Mouse (Mus musculus): ENCODE measurements around the gene Ppp6r1. TPM values are rescaled to one million over a fixed set of nuclear protein-coding genes. Genes with fewer than 3 reads are reported as not detected.
A peak's percentile ranks its signal among the peaks of the same experiment; 100 is the strongest.

The Ppp6r1 gene
- total RNA-seq, 2 experiments from 2014 or later: 74.0 to 83.3 TPM

DNA sequence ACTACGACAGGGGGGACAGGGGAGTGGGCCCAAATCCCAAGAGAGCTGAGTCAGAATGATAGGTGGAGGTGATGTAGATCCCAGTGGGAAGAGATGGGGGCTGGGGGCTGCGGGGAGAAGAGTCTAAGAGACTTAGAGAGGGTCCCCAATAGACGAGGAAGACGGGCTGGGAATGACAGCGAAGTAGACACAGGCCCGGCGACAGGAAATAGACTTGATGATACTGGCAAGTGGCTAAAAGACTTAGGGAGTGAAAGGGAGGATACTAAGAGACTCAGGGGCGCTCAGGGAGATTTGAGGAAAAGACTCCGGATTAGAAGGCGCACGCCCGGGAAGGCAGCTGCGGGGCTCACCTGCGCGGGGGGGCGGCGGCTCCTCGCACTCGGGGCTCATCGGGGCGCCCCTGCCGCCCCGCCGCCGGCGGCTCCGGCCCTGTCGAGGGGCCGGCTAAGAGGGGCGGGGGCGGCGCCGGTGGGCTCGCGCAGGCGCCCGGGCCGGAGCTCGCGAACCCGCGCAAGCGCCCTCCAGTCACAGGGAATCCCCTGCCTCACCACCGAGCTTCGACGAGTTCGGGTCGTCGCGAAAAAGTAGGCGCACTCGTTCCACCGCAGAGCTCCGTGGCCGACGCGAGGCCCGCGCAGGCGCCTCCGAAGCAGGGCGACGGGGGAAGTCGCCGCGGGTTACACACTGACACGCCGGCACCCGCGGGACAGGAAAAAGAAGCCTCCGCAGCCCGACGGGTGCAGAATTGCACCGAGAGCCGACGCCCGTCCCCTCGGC, 501 bp downstream of the Ppp6r1 start:
- no peak for DNase-seq

DNA sequence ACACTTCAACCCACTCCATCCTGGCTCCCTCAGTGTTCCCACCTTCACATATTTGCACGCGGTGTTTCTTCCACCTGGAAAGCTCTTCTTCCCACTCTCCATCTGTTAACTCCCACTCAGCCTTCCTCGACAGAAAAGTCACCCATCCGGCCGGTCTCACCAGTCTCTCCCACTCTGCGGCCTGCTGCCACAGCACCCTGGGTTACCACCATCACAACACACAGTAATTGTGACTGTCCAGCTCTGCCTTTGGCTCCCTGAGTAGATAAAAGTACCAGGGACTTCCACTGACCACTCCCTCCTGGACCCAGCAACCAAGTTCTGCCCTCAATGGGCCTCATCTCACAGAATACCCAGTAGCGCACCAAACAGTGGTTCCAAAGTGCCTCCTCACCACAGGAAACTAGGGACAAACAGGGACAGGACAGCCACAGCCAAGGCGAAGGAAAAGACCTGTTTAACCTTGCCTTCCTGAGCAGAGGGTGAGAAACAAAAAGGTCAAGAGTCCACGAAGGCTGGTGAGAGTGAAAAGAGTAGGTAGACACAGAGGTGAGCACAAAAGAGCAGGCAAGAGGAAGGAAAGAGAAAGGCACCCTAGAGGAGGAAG, 1.2 kb downstream of the Ppp6r1 start:
- DNase-seq: peak; percentile 27

DNA sequence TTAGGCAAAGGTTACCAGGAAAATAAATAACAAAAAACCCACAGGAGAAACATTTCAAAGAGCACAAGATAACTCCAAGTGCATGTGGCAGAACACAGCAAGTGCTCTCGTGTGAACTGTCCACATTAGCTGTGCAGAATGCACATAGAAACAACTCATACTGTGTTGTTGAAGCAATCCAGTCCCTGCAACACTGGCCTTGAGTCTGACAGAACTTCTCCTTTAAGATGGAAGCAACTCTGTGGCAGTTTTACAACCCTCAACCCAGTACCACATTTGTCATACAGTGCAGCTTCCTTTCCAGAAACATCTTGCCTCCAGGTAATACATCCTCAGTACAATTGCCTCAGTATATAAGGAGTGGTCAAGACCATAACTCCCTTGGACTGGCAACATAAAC, 2.0 kb downstream of the Ppp6r1 start:
- DNase-seq: no peak

DNA sequence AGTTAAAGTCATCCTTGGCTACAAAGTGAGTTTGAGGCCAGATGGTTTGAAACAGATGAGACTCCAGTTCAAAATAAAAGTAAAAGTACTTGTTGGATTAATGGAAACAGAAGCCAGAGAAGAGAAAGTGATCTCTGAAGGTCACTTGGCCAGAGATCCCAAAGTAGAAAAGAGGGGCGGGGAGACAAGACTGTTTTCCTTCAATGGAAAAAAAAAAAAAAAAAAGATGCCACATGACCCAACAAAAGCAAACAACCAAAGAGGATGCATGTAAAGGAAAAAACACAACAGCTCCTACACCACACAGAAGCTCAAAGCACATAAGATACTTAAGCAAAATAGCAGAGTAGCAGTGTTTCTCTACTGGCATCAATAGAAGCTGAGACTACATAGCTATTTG, 2.9 kb downstream of the Ppp6r1 start:
- no peak for DNase-seq

DNA sequence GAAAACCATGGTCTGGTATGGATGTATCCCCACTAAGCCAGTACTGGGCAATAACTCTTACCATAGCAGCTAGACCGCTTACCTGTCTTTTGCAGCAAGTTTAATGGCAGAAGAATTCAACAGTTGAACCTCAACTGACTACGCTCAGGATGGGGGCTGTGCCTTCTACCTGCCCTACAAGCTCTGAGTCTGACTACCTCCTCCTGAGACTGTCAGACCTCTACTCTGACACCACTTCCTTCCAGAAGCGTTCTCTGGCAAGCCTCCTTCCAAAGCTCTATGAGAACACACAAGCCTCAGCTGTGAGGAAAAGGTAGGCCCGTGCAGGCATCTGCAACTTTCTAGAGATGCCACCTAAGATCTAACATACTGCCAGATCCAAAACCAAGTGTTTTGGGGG, 3.4 kb downstream of the Ppp6r1 start:
- no peak for DNase-seq

DNA sequence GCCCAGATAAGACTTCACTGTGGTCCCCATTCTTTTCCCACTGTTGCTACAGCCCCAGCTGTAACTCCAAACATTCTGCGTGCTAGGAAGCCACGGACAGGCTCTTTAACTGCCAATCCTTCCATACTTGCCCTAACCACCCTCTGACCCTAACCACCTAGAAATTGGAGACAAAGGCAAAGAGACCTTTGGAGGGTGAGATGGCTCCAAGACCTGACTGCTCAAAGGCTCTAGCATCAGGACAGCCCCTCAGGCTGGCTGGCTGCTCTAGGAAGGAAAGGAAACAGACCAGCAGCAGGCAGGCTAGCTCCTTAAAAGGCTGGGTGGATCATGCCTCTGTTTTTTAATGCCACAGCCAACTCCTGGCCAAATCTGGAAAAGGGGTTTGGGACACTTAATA, 4.6 kb downstream of the Ppp6r1 start:
- DNase-seq: no peak

DNA sequence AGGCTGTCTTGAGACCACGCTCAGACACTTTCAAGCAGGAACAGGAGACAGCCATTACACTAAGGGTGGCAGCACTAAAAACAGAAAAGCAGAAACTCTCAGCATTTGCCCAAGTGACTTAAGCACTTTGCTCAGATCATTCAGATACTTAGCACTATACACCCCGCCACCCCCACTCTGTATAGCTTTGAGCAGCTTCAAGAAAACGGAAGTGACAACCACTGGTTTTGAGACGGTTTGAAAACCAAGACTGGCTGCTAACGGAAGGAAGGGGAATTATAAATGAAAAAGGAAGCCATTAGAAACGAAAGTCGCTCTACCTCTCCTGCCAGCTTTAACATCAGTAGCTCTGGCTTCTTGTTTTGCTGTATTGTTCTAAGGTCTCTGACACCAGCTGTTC, 5.0 kb downstream of the Ppp6r1 start:
- no peak for DNase-seq

DNA sequence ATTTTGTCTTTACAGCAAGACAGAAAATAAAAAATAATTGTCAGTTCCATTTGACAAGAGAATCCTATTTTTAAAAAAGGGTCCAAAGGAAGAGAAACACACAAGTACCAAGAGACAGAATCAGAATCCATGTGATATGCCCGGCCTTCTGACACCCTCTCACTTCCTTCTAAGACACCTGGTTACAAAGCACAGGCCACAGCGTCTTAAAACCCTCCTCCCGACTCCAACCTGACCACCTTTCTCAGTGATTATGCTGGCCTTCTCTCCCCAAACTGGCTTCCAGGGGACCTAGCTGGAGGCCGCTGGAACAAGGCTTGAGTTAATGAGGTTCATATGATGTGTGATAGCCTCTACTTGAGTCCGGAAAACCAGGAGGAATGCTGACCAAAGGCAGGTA, 5.5 kb downstream of the Ppp6r1 start:
- DNase-seq: no peak

DNA sequence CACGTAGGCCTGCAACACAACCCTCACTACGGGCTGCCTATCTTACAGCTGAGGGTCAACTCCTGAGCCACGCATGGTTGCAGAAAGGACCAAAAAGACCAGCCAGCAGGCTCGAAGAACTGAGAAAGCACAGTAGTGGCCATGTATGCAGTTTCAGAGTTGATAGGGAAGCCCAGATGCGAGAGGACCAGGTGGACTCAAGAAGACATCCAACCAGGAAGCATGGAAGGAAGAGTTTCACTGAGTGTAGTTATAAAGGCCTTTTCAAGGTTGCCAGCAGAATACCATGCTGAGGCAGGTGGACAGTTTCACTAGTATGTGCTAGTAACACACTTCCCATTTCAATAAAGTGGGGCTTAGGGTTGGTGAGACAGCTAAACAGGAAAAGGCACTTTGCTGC, 6.1 kb downstream of the Ppp6r1 start:
- DNase-seq: no peak

DNA sequence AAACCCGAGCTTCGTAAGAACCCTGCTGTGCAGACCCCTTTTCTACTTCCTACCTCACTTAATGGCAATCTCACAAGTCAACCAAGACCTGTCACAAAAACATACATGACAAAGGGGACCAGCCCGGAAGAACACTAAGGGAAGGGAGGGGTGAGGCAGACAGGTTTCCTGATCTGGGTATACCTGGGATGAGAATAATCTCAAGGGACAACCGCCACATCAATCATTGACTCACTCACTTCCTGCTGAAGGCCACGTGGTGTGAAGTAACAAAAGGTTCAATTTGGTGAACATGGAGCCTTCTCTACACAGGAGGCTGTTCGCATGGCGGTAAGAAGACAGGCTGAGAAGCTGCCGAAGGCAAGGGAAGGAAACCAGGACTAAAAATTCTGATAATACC, 7.2 kb downstream of the Ppp6r1 start:
- no peak for DNase-seq

DNA sequence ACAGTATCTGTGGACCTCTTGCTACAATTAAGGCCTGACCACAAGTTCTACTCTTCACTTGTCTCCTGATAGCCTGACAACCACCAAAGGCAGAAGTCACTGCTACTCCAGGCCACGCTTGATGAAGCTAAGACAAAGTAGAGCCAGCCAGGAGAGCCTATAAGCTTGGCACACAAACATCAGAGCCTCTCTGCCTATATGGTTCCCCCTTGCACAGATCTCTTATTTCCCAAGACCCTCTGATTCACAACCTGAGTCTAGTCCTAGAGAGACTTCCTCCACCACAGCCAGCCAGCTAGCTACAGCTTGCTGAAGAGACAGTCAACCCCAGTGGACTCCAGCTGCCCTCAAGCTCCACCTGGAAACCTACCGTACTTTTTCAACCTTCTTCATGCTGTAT, 10.8 kb downstream of the Ppp6r1 start:
- no peak for DNase-seq

DNA sequence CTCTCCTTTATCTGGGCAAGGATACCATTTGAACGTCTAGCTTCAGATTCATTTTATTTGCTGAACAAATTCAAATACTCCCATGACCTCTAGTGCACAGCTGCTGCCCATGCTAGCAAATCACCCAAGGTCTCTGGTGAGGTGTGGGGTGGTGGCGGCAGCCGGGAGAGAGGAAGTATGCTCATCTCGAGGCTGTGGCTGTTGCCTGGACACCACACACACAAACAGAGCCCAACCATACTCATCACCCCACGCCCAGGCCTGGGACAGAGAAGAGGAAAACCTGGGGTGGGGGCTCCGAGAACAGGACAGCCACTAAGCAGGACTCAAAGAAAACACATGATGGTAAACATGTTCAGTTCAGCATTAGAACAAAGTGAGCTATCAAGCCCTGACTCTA, 11.5 kb downstream of the Ppp6r1 start:
- DNase-seq: peak; percentile 46

DNA sequence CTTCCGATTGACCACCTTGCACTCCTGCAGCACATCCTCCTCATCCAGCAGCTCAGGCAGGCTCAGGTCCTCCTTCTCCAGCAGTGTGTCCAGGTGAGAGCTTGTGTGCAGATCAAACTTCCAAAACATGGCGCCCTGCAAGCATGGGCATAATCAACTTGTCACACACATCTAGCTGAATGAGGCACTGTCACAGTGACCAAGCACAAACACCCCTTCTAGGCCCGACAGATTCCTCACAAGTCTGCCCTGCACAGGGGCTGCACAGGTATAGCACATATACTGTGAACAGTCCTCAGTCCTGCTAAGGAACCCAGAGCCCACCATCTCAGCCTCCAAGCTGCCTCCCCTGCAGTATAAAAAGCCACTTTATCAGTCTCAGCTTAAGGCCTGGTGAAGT, 12.0 kb downstream of the Ppp6r1 start:
- no peak for DNase-seq

DNA sequence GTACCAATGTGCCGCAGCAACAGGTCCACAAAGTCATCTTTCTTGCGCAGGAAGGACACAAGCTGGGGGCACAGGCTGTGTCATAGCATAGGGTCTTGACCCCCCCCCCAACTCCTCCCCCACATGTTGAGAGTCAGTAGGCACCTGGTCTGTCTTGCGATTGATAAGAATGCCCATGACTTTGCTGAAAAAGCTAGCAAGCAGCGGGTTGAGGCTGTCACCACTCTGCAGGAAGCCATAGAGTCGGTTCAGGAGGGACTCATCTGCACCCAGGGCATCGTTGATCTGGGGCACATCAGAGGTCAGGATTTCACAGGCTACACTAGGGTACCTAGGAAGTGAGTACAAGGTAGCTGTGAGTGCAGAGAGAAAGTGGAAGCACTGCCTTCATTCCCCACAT, 15.6 kb downstream of the Ppp6r1 start:
- no peak for DNase-seq

DNA sequence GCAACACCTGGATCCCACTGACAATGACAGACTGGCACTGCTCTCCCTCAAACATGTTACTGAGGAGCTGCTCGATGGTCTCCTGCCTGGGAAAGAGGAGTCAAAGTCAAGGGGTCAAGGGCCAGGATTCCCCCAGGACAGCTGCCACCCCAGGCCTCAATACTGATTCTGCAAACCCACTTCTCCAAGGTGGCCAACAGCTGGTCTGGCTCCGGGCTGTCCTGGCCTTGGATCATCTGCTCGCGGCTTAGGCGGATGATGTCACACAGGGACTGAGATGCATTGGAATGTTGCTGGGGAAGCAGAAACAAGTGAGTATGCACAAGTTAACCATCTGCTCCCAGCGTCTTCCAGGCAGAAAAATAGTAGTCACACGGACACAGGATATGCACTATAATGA, 16.9 kb downstream of the Ppp6r1 start:
- DNase-seq: no peak

DNA sequence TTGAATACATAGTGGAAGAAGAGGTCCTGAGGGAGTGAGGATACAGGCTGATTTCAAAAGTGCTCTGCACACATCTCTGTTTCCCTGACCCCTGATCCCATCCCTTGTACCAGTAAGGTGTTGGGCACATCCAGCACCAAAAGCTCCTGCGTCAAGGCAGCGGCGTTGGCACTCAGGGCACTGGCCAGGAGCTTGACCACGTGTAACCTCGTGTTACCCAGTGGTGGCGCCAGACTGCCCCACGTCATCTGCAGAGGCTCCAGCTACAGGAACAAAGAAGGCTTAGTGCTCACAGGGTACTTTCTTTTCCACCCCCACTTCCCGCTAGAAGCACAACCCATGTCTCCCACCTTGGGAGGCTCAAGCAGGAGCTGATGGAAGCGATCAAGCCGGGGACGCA, 17.7 kb downstream of the Ppp6r1 start:
- DNase-seq: no peak

DNA sequence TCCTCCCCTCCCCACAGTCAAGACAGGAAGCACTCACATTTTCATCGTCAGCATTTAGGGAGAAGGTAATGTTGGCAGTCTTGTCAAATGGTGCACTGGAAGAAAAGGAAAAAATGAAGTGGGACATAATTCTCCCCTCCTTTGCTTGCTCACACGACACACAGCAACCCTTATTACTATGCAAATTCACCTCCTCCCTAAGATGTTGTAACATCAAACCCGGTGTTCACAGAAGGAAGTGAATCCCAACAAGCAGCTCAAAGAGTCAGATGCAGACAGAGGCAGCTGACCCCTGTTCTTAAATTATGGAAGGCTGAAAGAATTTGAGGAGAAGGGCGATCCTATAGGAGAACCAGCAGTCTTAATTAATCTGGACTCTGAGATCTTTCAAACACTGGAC, 22.6 kb downstream of the Ppp6r1 start:
- DNase-seq: no peak

DNA sequence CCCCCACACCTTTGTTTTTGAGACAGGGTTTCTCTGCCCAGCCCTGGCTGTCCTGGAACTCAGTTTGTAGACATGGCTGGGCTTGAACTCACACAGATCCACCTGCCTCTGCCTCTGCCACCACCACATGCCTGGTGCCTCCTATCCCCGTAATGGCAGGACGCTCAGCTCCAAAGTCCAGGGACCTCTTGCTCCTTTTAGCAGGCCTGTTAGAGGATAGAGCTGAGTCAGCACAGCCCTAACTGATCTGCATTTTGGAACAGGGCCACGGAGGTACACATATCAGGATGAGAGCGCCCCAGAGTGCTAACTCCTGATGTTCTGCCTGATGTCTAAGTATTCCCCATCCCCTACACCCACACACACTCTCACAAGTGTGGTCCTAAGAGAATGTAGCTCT, 27.8 kb downstream of the Ppp6r1 start, which contains the start of gene Tmem86b:
Gene Tmem86b, minus strand, starts transcription at position 392 of the 400 bp plus-strand sequence.
- peak; percentile 19 for DNase-seq

DNA sequence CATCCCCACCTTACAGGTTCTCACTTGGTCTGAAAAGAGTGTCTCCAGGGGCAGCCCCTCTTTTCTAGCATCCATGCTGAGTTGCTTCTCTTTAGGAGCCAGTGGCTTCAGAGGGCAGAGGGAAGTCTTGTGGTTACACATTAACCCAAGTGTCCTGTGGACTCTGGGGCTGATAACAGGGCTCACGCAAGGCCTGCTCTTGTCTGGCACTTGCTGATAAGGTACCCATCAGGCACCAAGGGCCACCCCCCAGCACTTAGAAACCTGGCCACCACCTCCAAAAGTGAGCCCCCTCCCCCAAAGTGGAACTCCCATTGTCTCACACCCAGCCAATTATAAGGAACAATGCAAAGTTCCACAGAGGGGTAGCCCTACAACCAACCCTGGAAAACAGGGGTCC, 28.6 kb downstream of the Ppp6r1 start:
- DNase-seq: no peak

DNA sequence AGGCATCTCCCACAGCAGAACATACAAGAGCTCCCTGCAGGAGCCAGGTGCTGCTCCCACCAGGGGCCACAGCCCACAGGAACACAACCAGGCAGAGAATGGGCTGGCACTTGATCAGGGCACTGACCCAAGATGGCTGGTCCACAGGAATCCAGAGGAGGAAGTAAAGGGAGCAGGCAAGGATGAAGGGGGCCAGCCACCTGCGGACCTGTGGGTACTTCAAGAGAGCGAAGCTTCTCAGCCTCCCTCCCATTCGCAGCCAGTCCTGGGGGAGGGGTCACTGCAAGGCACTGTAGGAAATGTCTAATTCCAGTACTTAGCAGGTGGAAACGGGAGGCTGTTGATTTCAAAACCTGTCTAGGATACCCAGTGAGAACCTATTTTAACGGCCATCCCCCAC, 29.2 kb downstream of the Ppp6r1 start:
- no peak for DNase-seq

DNA sequence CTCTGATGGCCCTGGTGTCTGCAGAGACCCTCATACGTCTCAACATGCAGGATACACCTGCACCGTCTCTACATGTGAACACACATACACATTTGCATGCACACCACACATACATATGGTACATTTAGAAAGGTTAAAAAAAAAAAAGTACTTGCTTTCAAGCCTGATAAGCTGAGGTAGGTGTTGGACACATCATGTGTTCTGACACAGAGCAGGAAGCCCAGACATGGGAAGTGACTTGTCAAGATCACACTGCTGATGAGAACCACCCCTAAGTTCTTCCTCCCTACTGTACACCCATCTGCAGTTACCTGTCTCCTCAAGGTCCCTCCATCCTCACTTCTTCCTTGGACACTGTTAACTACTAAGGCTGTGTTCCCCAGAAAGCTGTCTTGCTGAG, 32.9 kb downstream of the Ppp6r1 start:
- no peak for DNase-seq

DNA sequence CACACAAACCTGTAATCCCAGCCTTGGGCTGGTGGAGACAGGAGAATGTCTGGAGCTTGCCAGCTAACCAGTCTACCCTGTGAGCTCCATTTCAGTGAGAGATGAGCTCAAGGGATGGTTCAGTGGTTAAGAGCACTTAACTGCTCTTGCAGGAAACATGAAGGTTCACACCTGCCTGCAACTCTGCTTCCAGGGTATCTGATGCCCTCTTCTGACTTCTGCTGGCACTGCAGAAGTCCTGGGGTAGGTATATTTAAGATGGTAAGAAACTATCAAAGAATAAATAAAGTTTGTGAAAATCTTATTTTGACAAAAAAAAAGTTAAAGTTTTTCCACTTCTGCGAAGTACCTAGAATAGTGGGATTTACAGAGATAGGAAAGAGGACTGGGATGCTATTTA, 34.5 kb downstream of the Ppp6r1 start:
- no peak for DNase-seq

DNA sequence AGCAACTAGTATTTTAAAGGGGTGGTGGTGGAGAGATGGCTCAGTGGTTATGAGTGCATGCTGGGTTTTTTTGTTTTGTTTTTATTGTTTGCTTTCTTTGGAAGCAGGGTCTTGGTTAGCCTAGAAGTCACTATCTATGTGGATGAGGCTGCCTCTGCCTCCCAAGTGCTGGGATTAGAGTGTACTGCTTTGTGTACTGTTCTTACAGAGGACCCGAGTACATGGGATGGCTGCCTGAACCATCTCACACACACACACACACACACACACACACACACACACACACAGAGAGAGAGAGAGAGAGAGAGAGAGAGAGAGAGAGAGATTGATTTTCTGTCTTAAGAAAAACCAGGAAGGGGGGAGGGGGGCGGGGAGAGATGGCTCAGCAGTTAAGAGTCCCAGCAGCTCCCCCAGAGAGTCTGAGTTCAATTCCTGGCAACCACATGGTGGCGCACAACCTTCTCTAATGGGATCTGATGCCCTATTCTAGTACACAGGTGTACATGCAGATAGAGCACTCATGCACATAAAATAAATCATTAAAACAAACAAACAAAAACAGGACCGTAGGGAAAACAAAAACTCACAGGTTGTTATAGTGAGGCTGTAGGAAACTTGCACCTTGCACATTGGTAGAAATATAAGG, 35.2 kb downstream of the Ppp6r1 start:
- peak; percentile 67 for DNase-seq

DNA sequence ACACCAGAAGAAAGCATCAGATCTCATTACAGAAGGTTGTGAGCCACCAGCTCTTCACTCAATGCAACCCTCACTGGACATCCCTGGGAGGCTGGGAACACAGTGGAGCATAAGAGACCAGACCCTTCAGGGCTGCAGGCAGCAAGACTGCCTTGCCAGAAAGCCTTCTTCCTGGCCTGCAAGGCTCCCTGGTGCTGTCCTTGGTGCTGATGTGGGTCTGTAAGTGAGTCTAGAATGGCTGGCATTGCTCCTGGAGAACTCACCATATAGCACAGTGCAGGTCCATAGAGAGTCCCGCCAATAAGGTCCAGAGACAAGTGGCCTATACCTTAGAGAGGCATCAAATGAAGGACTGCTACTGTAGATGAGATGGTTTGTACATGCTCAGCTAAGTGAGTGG, 38.8 kb downstream of the Ppp6r1 start:
- peak; percentile 80 for DNase-seq
